Mouse (Mus musculus) liver (tissue): ENCODE data around the gene Ralgapa2.
A peak's percentile ranks its signal among the peaks of the same experiment; 100 is the strongest.
"Not testable (repeated sequence)": the region's sequence is repeated elsewhere in the genome, so short reads cannot be mapped to it uniquely, and the experiment has no call there.

Experiments used
- DNase-seq: peaks from one replicate; pipeline ENCODE4 v3.0.0-alpha.2; 2020; ENCODE audit warnings: mixed read lengths

The Ralgapa2 gene

GRCm38 (mm10) chr2:146496995-146497394 is 15.1 kb downstream of the Ralgapa2 start:
- peak; percentile 41 for DNase-seq

GRCm38 (mm10) chr2:146495781-146496180 is 16.4 kb downstream of the Ralgapa2 start:
- DNase-seq: no peak

GRCm38 (mm10) chr2:146493354-146493946 is 18.7 kb downstream of the Ralgapa2 start:
- DNase-seq: no peak

- DNase-seq: no peak
These were observed 20.1 kb downstream of the Ralgapa2 start for GRCm38 (mm10) chr2:146491830-146492610.

- no peak for DNase-seq
These were observed 21.2 kb downstream of the Ralgapa2 start for GRCm38 (mm10) chr2:146490926-146491325.

DNA sequence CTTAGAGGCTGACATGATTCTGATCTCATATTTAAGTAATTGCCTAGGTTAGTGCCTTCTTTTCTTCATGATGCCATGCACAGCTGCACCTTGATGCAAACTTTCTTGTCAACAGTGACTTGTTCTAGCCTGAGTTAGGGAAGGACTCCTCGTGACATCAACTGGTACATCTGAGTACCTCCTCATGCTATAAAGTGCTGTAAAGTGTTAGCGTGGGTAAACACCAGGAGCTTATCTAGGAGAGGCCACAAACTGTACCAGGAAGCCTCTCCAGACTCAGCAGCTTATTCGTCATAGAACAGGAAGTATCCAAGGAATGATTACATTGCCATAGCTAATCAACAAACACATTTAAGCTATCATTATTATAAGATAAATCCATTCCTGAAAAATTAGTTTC is 23.9 kb downstream of the Ralgapa2 start:
- DNase-seq: no peak

- no peak for DNase-seq
These were observed 29.3 kb downstream of the Ralgapa2 start for GRCm38 (mm10) chr2:146482859-146483258.

GRCm38 (mm10) chr2:146477491-146477890 is 34.7 kb downstream of the Ralgapa2 start:
- no peak for DNase-seq

DNA sequence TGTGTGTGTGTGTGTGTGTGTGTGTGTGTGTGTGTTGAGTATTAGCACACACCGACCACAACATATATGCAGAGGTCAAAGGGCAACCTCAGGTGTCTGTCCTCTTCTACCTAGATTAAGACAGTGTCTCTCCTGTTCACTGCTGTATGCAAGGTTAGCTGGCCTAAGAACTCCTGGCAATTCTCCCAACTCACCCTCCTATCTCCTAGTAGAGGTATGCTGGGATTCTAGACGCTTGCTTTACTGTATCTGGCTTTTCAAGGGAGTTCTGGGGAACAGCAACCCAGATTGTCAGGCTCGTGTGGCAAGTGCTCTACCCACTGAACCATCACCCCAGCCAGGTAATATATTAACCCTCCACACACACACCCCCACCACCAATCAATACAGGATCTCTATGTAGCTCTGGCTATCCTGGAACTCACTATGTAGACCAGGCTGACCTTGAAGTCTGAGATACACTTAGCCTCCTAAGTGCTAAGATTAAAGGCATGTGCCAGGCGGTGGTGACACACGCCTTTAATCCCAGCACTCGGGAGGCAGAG is 35.6 kb downstream of the Ralgapa2 start:
- DNase-seq: no peak

- DNase-seq: no peak
These were observed 36.1 kb downstream of the Ralgapa2 start for GRCm38 (mm10) chr2:146476001-146476400.

DNA sequence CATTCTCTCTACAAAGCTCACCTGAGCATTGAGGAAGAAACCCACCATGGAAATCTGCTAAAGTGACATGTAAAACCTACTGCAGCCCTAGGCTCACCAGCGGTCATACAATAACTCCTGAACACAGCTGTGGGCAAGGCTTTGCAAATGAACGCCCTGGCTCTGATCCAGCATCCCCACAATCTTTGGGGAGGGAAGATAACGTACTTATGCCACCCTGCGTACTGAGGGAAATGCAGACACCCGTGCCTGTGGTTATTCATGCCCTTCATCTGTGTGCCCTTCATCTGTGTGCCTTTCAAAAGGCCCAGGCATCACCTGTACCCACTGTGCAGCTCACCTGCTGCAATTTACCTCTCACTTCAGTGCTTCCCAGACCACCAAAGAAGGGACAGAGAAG is 41.2 kb downstream of the Ralgapa2 start:
- DNase-seq: peak; percentile 11

GRCm38 (mm10) chr2:146469707-146470420 is 42.3 kb downstream of the Ralgapa2 start:
- DNase-seq: peak; percentile 6

DNA sequence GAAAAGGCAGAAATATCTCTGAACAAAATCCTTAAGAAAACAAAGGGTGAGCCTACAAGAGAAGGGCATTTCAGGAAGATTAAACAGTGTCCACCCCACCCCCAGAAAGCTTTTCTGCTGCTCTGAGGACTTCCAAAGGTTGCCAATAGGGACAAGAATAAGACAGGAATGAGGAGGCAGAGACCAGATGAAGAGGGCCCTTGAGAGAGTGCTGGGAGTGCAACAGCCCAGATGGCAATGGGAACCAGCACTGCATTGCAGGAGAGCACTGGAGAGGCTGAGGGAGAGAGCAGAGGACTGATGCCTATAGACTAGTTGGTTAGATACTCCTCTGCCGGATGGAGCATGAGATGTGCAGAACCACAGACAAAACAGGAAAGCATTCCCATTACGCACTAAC is 43.2 kb downstream of the Ralgapa2 start:
- DNase-seq: no peak

- DNase-seq: no peak
These were observed 44.1 kb downstream of the Ralgapa2 start for GRCm38 (mm10) chr2:146468016-146468415.

GRCm38 (mm10) chr2:146466811-146467210 is 45.3 kb downstream of the Ralgapa2 start:
- not testable (repeated sequence) for DNase-seq

DNA sequence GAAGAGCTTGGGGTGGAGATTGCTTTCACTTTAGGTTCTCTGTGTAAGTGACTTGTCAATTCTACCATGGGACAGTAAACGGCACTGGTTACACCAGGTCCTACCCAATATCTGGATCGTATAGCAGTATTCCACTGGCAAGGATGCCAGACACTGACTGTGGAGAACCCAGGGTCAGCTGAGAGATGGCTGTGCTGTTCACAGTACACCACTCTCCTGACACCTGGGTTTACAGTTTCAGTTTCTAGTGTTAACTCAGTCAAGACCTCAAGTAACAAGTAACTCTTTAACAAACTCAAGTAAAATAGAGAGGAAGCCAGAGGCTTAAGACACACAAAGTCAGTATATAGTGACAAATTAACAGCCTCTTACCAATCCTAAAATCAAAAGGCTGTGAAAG is 54.6 kb downstream of the Ralgapa2 start:
- no peak for DNase-seq

DNA sequence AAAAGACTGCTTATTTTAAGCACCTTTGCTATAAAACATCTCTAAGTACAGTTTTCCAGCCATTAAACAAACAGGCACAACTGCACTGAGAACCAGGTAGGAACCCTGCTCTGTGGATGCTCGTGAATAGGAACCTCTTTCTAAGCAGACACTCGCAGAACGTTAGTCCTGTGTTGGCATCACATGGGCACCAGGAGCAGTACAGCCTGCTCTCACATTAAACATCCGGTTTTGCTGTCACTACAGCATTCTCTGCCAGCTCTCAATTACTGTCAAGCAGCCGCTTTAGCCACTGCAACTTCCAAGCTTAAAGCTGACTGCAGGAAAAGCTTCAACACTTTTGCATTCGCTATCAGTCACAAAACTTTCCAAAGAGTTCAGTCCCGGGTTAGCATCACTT is 55.5 kb downstream of the Ralgapa2 start:
- DNase-seq: no peak

DNA sequence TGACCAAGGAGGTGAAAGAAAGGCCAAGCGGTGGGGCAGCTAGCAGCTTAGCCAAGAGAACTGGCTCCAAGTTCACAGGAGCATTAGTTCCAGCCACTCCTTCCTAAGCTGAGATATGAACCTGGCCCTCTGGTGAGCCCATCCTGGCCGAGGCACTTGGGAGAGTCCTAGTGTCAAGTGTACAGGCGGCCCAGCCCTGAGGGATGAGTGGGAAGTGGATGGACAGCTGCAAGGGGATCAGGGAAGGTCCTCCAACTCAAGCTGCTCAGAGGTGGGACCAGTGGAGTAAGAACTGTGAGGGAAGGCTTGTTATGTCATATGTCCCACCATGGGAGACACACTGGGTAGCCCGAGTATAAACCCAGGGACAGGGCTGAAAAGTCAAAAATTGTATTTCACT is 56.1 kb downstream of the Ralgapa2 start:
- DNase-seq: no peak

- no peak for DNase-seq
These were observed 68.1 kb downstream of the Ralgapa2 start for GRCm38 (mm10) chr2:146444009-146444408.

DNA sequence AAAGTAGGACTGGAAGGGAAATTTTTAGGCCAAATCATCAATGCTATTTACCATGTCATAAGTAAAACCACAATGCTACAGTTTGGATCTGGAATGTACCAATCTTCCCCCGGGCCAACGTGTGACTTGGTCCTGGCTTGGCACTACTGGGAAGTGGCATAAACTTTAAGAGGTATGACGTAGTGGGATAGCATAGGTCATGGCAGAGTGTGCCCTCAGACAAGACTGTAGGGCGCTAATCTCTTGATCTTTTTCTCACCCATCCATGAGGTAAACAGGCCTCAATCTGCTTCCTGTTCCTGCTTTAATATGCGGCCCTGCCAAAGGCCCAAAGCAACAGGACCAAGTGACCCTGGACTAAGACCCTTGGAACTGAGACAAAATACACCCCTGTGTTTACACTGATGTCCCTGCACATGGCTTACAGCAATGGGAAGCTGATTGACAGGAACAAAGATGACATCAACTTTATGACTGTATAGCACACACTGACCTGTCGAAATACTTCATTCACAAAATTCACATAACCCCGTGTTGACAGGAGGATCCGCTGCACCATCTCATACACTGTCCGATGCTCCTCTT is 68.8 kb downstream of the Ralgapa2 start:
- no peak for DNase-seq

- no peak for DNase-seq
These were observed 70.4 kb downstream of the Ralgapa2 start for GRCm38 (mm10) chr2:146441711-146442110.

- DNase-seq: no peak
These were observed 83.4 kb downstream of the Ralgapa2 start for GRCm38 (mm10) chr2:146428751-146429150.

- no peak for DNase-seq
These were observed 84.8 kb downstream of the Ralgapa2 start for GRCm38 (mm10) chr2:146427380-146427779.
